Mouse (Mus musculus) lung, postnatal 14 days (tissue): Measurements from ENCODE around the gene Hoxa13.

Experiments used
- DNase-seq: peaks from one replicate; pipeline ENCODE4 v3.0.0; 2021

Gene Hoxa13

DNA sequence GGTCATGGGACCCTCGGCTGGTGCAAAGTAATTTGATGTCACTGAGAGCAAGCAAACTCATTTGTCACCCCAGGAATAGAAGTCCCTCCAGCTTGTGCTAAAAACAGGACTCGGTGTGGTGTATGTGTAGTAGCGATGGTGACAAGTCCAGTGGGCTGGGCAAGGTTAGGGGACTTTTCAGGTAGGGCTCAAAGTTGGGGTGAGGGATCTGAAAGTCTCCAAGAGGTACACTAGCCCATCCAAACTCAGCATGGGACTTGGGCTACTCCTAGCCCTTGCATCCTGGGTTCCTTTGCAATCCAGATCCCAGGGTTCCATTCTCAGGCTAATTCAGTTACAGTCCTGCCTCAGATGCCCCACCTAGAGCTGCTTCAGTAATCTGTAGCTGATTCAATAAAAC, 8.1 kb upstream of the Hoxa13 start:
- DNase-seq: no peak

- DNase-seq: no peak
Observed at GRCm38 (mm10) chr6:52268341-52268740, 7.7 kb upstream of the Hoxa13 start.

- DNase-seq: no peak
Observed at GRCm38 (mm10) chr6:52267691-52268090, 7.0 kb upstream of the Hoxa13 start.

GRCm38 (mm10) chr6:52267221-52267620, 6.5 kb upstream of the Hoxa13 start:
- DNase-seq: no peak

DNA sequence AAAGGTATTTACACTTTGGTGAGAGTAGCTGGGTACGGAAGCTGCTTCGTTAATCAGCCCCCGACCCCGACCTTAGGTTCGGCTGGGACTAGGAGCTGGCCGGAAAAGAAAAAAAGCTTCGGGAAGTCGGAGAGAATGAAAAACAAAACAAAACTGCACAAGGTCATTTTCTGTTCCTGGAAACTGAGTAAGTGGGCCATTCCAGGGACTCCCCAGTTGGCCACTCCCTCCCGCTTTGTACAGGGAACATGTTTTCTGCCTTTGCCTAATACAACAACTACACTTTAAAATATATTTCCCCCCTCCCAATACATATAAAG, 5.9 kb upstream of the Hoxa13 start:
- DNase-seq: no peak

GRCm38 (mm10) chr6:52265913-52266665, 5.4 kb upstream of the Hoxa13 start:
- no peak for DNase-seq

DNA sequence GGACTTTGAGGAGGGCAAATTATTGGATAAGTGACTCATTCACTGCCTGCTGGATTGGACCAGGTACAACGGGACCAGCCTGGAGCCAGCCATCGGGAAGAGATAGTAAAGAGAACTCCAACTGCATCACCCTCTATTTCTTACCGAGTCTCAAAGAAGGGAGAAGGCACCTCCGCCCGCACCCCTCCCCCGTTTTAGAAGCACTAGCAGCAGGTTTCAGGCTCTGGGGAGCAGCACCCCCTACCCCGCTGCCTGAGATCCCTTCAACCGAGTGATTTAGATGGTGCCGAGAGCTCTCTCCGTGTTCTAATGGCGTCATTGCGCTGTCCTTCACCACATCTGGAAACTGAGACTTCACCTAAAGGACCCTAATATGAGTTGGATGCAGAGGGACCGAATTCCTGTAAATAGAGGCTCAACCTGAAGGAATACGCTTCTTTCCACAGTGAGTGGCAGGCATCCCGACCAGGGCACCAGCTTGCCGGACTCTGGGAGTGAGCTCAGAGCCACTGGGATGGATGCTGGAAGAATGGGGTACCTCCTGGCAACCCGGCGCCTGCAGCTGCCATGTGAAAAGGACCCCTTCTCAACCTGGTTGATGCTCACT, 4.7 kb upstream of the Hoxa13 start:
- no peak for DNase-seq

GRCm38 (mm10) chr6:52264106-52264790, 3.6 kb upstream of the Hoxa13 start:
- no peak for DNase-seq

GRCm38 (mm10) chr6:52263321-52263585, 2.6 kb upstream of the Hoxa13 start:
- no peak for DNase-seq

DNA sequence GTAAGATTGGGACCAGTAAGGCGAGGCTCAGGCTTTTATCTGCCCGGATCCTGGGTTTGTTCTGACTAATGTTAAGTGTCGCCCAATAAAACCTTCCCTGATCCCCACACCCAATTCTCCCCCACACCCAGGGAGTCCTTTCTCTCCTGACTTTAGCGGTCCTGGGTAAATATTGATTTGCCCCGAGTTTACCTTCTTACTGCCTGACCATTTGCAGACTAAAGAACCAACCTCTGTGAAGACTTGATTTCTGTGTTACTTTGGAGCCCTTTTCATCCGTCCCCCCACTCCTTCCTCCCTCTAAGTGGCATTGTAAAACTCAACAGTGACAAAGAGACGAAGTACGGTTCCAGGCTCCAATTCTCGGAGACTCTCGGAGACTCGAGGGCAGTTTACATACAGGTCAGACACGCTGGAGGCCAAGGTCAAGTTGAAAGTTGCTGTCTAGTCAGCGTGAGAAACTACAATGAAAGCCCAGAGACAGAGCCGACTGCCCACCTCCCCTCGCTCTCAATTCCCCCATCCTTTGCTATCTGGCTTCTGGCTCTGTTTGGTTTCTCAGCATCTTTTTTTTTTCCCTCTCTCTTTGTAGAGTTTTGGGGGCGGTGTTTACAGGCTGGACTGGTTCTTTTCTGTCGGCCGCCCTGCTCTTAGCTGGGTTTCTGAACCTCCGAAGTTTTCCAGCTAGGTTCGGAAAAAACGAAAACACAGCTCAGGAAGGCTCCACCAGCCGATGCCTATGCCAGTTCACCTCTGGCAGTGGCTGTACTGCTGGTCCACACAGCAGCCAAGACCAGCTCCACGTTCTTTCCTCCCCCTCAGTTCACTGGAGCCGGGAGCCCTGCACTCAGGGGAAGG, 2.0 kb upstream of the Hoxa13 start:
- DNase-seq: no peak

- no peak for DNase-seq
Observed at GRCm38 (mm10) chr6:52261751-52262462, 1.2 kb upstream of the Hoxa13 start.

DNA sequence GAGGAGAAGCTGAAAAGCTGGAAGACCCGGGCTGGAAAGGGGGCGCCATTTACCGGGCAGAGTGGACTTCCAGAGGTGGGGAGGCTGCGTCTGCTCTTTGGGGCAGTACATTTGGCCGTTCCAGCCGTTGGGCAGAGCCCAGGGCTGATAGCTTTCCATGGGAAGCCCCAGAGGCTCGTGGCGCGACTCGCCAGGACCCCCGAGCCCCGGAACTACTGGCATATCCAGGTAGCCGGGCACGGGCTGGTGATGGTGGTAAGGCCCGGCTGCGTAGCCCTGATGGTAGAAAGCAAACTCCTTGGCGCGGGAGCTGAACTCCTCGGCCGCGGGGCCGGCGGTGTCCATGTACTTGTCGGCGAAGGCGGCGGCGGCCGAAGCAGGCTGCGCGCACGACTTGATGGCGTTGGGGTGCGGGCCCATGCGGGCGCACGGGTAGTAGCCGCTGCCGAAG, 844 bp downstream of the Hoxa13 start:
- no peak for DNase-seq

- no peak for DNase-seq
Observed at GRCm38 (mm10) chr6:52259081-52259790, 1.4 kb downstream of the Hoxa13 start.

GRCm38 (mm10) chr6:52256956-52257355, 3.7 kb downstream of the Hoxa13 start:
- peak; percentile 90 for DNase-seq

- no peak for DNase-seq
Observed at GRCm38 (mm10) chr6:52253511-52254500, 6.9 kb downstream of the Hoxa13 start.

GRCm38 (mm10) chr6:52252775-52253376, 7.8 kb downstream of the Hoxa13 start:
- DNase-seq: no peak

GRCm38 (mm10) chr6:52252016-52252774, 8.5 kb downstream of the Hoxa13 start:
- no peak for DNase-seq

DNA sequence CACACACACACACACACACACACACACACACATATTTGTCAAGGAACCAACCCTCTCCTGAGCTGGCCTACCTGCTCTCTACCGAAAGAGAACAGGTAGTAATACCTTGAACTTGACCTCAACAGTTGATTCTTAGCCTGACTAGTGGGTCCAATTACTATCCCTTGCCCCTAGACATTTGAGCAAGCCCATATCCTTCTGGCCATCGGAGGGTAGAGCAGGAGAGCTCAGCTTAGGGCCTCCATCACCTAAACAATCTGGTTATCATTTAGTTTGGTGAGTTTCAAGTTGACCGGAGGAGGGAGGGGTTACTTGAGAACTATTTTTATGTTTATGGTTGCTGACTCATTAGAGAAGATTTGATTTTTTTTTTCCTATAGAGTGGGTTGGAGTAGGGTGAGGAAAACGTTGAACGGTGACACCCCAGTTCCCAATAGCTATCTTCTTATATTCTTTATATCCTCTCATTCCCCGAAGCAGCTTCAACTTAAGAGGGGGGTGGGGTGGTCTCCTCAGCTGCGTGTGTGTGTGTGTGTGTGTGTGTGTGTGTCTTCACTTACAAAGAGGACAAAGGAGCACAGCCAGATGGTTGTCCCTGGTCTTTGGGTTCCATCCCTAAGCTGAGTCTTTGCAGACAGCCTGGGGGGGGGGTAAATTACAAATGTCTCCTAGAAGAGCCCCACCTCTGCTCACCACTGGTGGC, 9.4 kb downstream of the Hoxa13 start:
- no peak for DNase-seq

GRCm38 (mm10) chr6:52249826-52250225, 10.9 kb downstream of the Hoxa13 start:
- no peak for DNase-seq
